Mouse (Mus musculus) gastrocnemius, adult 2 months (tissue): Measurements from ENCODE around the gene Olah. TPM values are rescaled to one million over a fixed set of nuclear protein-coding genes. Genes with fewer than 3 reads are reported as not detected.
A peak's percentile ranks its signal among the peaks of the same experiment; 100 is the strongest.

Source experiments
- DNase-seq: peaks from one replicate; pipeline ENCODE4 v3.0.0; 2022
- H3K27ac ChIP-seq: fragments of 200-600 bp; 2 replicates; pipeline ENCODE4 v1.8.1; 2022; ENCODE audit warnings: mild to moderate bottlenecking
- H3K4me3 ChIP-seq: fragments of 200-600 bp; 2 replicates; pipeline ENCODE4 v1.8.1; 2022; ENCODE audit warnings: mild to moderate bottlenecking, moderate library complexity
- CTCF ChIP-seq: fragments of 200-600 bp; IDR thresholded peaks from 2 replicates; pipeline ENCODE4 v1.8.1; 2022; ENCODE audit warnings: antibody characterized with exemption, mild to moderate bottlenecking, moderate library complexity
- intact Hi-C: fragments of 180-260 bp; cut with DNase I; formaldehyde crosslinking; loops from one replicate; pipeline ENCODE4 v1.15.1; 2025
- total RNA-seq, 2 experiments: library from RNA; stranded (reverse); gene quantifications; 2 replicates each; pipeline ENCODE4 v1.2.3; 2021

The Olah gene
- total RNA-seq, 2 experiments from 2014 or later: not detected

- no peak overlapping the region for H3K4me3 ChIP-seq
- peak; percentile 78 for TF ChIP-seq CTCF
- intact Hi-C loops: no loop called here
- no peak overlapping the region for H3K27ac ChIP-seq
- DNase-seq: peak; percentile 51
Observed at GRCm38 (mm10) chr2:3414241-3414640, 17.2 kb upstream of the Olah start.

GRCm38 (mm10) chr2:3407756-3408155 is 10.7 kb upstream of the Olah start:
- no peak for DNase-seq
- H3K4me3 ChIP-seq: no peak overlapping the region
- H3K27ac ChIP-seq: no peak overlapping the region
- no peak for TF ChIP-seq CTCF
- intact Hi-C loops: no loop called here

DNA sequence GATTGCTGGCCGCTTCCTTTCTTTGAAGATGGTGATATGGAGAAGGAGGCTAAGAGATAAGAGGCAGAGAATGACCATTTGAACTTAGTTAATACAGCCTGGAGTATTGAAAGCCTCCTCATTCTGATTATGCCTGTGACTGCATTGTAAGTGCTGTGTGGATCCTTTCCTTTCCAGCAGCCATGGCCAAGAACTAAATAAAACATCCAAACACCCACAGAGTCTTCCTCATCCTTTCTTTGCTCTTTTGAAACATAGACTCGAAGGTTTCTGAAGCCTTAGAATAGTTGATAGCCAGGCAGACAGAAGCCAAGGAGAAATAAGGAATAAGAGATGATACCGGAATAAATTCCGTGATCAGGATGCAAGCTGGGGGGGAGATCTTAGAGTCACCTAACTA is 9.0 kb upstream of the Olah start:
- no peak overlapping the region for H3K4me3 ChIP-seq
- no peak for DNase-seq
- intact Hi-C loops: no loop called here
- no peak for TF ChIP-seq CTCF
- H3K27ac ChIP-seq: no peak overlapping the region

- no peak for DNase-seq
- Histone ChIP-seq H3K4me3 (no peak overlapping the region), H3K27ac (no peak overlapping the region)
- no peak for TF ChIP-seq CTCF
- intact Hi-C loops: no loop called here
Observed at GRCm38 (mm10) chr2:3391945-3392344, 5.1 kb downstream of the Olah start.

DNA sequence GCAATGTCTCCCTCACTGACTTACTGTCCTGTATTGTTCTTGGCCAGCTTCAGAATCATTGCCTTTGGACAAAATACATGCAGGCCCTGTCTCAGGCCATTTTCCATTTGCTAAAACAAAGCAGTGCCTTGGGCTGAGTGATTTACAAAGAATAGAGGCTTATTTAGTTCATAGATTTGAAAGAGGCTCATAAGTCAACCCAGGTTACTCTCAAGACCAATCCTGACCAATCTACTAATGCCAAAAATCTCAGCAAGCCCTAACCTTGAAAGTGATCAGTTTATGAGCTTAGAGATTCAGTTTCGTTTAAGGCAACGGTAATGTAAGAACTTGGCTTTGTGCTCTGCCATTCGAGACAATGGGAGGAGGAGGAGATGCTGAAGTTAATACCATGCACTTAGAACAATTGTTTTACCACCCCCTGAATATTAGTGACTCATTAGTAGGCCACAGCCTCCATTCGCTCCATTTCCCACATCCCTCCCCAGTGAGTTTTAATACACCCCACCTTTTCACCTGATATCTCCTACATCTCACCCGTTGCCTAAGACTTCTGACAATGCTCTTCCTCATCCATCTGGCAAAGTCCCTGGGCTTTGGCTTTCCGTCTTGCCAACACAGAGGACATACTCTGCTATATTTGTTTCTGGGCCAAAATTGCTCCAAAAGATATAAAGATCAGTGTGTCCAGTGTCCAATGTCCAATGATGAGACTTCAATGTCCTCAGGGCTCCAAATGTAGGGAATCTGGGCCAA is 9.7 kb downstream of the Olah start:
- DNase-seq: no peak
- Histone ChIP-seq H3K4me3 (no peak overlapping the region), H3K27ac (no peak overlapping the region)
- TF ChIP-seq CTCF: no peak
- intact Hi-C loops: no loop called here

- no peak overlapping the region for H3K4me3 ChIP-seq
- no peak overlapping the region for H3K27ac ChIP-seq
- DNase-seq: no peak
- intact Hi-C loops: no loop called here
- TF ChIP-seq CTCF: peak; percentile 31; the same call in 1 of the 2 replicates
Observed at GRCm38 (mm10) chr2:3365127-3365526, 31.9 kb downstream of the Olah start.

DNA sequence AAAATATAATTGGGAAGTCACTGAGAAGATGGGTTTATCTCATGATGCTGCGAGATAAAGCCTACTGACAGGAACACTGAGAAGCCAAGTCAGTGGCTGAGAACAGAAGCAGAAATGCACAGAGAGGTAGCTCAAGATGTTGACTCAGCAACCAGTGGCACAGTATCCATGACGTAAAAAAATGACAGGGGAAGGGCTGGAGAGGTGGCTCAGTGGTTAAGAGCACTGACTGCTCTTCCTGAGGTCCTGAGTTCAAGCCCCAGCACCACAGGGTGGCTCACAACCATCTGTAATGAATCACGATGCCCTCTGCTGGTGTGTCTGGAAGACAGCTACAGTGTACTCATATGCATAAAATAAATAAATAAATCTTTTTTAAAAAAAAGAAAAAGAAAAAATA is 35.9 kb downstream of the Olah start:
- no peak for TF ChIP-seq CTCF
- no peak for DNase-seq
- intact Hi-C loops: no loop called here
- Histone ChIP-seq H3K4me3 (no peak overlapping the region), H3K27ac (no peak overlapping the region)

DNA sequence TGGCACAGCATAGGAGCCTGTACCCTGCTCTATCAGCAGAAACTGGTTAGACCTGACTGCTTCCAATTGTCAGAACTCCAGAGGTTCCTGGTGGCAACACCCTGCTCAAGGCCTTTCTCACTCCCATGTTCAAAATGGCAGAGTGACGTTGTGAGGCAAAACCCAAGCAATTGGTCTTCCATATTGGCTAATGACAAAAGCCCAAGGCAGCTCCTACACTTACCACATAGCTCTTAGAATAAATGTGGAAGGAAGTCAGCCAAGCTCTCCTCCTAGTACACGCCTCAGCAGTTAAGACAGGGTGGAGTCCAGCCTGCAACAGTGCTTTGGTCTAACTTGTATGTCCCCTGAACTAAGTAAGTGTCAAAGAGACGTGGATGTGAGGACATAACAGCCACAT is 39.1 kb downstream of the Olah start:
- Histone ChIP-seq H3K4me3 (no peak overlapping the region), H3K27ac (no peak overlapping the region)
- no peak for TF ChIP-seq CTCF
- intact Hi-C loops: no loop called here
- no peak for DNase-seq

- TF ChIP-seq CTCF: no peak
- no peak overlapping the region for H3K4me3 ChIP-seq
- H3K27ac ChIP-seq: no peak overlapping the region
- no peak for DNase-seq
- intact Hi-C loops: no loop called here
Observed at GRCm38 (mm10) chr2:3356311-3356710, 40.7 kb downstream of the Olah start.

DNA sequence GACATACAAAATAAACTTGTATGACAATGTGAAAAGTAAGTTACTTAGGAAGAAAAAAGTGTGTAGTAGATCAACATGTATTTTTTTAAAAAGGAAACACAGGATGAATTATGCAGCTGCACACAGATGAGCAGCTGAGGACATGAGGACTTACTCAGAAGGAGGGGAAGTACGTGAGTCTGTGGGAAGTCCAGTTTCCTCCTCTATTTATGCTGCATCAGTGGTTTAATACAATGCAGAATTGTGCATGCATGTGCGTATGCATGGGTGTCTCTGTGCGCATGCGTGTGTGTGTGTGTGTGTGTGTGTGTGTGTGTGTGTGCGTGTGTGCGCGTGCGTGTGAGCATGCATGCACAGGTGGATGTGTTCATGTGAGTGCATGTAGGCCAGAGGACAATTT is 41.2 kb downstream of the Olah start:
- DNase-seq: no peak
- Histone ChIP-seq H3K4me3 (no peak overlapping the region), H3K27ac (no peak overlapping the region)
- intact Hi-C loops: no loop called here
- no peak for TF ChIP-seq CTCF

- Histone ChIP-seq H3K27ac (no peak overlapping the region), H3K4me3 (no peak overlapping the region)
- TF ChIP-seq CTCF: no peak
- DNase-seq: no peak
- intact Hi-C loops: no loop called here
Observed at GRCm38 (mm10) chr2:3353160-3353559, 43.9 kb downstream of the Olah start.

- no peak for DNase-seq
- peak; percentile 63 for TF ChIP-seq CTCF
- intact Hi-C loops: no loop called here
Observed at GRCm38 (mm10) chr2:3348919-3349318, 48.1 kb downstream of the Olah start.

DNA sequence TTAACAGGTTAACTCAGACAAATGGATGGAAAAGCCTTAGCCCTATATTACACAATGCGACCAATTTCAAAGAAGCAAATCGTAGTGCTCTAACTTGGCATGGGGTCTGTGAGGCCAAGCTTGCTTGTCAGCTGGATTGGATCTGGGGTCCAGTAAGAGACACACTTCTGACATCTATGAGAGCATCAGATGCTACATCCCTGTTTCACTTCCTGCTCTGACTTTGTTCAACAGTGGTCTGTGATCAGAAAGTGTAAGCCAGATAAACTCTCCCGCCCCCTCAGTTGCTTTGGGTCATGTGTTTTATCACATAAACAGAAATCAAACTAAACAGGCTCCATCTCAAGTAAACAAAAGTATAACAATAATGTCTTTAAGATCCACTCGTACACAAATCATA is 48.6 kb downstream of the Olah start:
- intact Hi-C loops: no loop called here
- DNase-seq: no peak
- Histone ChIP-seq H3K4me3 (no peak overlapping the region), H3K27ac (no peak overlapping the region)
- no peak for TF ChIP-seq CTCF

More at GRCm38 (mm10) chr2:3348919-3349318, 48.1 kb downstream of the Olah start:
- Histone ChIP-seq H3K4me3 (no peak overlapping the region), H3K27ac (no peak overlapping the region)
